Mouse (Mus musculus) erythroblast, embryonic 14.5 days (primary cell): ENCODE results near the gene BC004004.

ENCODE experiments used
- GATA1 ChIP-seq: IDR thresholded peaks from 2 replicates; pipeline ENCODE4 v1.6.1; 2012; ENCODE audit warnings: low read length, inconsistent platforms, mixed read lengths
- TAL1 ChIP-seq: IDR thresholded peaks from 3 replicates; pipeline ENCODE4 v1.6.1; 2012; ENCODE audit warnings: low read length, inconsistent platforms, mixed read lengths

GRCm38 (mm10) chr17:29269349-29269706 is 740 bp downstream of the BC004004 start:
- no peak for TF ChIP-seq GATA1
- TF ChIP-seq TAL1: no peak
